Mouse (Mus musculus) sigmoid colon, adult 10 weeks (tissue): ENCODE measurements around the gene Tbcel. TPM values are rescaled to one million over a fixed set of nuclear protein-coding genes. Genes with fewer than 3 reads are reported as not detected.

Source experiments
- polyA plus RNA-seq: library from polyadenylated mRNA; stranded (reverse); fragments of 350-450 nt; fragmentation: Illumina TruSeq; extraction: RNeasy Lipid Tissue Mini Kit (QIAGEN cat#74804); gene quantifications from one replicate; pipeline ENCODE4 v1.2.3, GENCODE M21; 2014; ENCODE audit warnings: low read depth, low replicate concordance

Tbcel gene
- polyA plus RNA-seq, result 19.0 TPM

GRCm38 (mm10) chr9:42507709-42508108 is at the start of gene Tbcel:
TSS of gene Tbcel (minus strand) at chr9:42507809.

DNA sequence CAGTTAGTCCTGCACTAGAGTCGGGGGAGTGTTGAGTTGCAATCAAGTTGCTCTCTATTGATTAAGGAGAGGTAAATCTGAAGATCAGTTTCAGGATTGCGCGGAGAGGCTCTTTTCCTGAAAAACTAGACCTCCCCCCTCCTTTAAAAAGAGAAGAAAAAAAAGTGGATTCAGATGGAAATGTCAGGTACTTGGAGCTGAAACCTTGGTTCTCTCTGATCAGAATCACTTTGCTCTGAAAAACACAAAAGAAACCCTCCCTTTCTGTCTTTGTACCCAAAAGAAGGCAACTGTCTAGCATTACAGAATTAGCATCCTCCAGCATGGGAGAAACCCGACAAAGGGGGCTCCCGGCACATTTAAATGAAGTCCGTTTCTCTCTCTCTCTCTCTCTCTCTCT is 107.8 kb downstream of the Tbcel start, which contains the start of gene Tecta:
Gene Tecta, minus strand, starts transcription at position 101 of the 400 bp plus-strand sequence.

Other genes with a start within 250 kb of the Tbcel start
- gene Sc5d, start 243.6 kb downstream of the Tbcel start, polyA plus RNA-seq, result 161 TPM
- not detected for gene Tecta, start 107.9 kb downstream of the Tbcel start, polyA plus RNA-seq